Mouse (Mus musculus): ENCODE measurements around the gene Retsat. TPM values are rescaled to one million over a fixed set of nuclear protein-coding genes. Genes with fewer than 3 reads are reported as not detected.

Retsat gene
- total and polyA plus RNA-seq, 3 experiments, result 15.5 to 27.7 (median 15.6) TPM

DNA sequence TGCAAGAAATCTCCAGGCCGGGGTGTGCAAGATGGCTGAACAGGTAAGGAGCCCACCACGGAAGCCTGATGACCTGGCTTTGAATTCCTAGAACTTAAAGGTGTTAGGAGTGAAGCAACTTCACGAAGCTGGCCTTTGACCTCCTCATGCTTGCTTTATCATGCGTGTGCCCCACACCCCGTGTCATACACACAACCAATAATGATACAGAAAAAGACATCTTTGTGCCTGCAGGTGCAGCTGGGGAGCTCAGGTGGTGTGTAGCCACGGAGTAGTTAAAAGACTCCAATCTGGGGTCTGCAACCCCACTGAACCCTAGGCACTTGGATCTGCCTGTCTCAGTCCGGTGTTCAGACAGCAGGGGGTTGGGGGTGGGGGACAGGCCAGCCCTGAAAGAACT lies 32.8 kb upstream of the Retsat start:
- H3K4me3 ChIP-seq (replicated peaks in 1 of 3; ENCODE audit: low read depth in 2 of 3, low read length in 2 of 3, poor library complexity in 1 of 3), result no peak overlapping the region
- dilution Hi-C loops (cut with MboI; ENCODE audit: extremely low pct_ligation_motif_present, extremely low pct_unique_long_range_greater_than_20kb, low sequenced_read_pairs) (no loop called here), in situ Hi-C loops (cut with MboI; ENCODE audit: low pct_ligation_motif_present, low pct_unique_long_range_greater_than_20kb, low sequenced_read_pairs) (no loop called here)
- H3K4me1 ChIP-seq (ENCODE audit: control insufficient read depth in 1 of 2, insufficient read depth in 2 of 2), result peaks cover 0 to 6% of the 10 kb centered on the region in 2 experiments; a peak in 1 of 4 replicates
- H3K27me3 ChIP-seq (replicated peaks), result no peaks in the 10 kb centered on the region
- DNase-seq (ENCODE audit: extremely low read depth), result no peak
- no peaks in the 10 kb centered on the region for H3K9me3 ChIP-seq (replicated peaks; ENCODE audit: low read length)
- peaks cover 40 to 71% of the 10 kb centered on the region in 2 experiments for H3K36me3 ChIP-seq (replicated peaks in 1 of 2; ENCODE audit: control insufficient read depth in 1 of 2, insufficient read depth in 1 of 2, low read length in 1 of 2)
- TF ChIP-seq MAX (IDR thresholded peaks at IDR 0.05; ENCODE audit: low read length), result no peak
- no peak overlapping the region for H3K4me2 ChIP-seq (ENCODE audit: insufficient read depth, low read depth, poor library complexity, severe bottlenecking)
- H3K79me2 ChIP-seq (replicated peaks; ENCODE audit: control insufficient read depth, extremely low read depth, insufficient read depth, poor library complexity, severe bottlenecking), result no peaks in the 10 kb centered on the region
- H3K27ac ChIP-seq (ENCODE audit: insufficient read depth, low read depth), result no peak overlapping the region
- H3K9ac ChIP-seq (ENCODE audit: insufficient read depth, low read depth), result no peak overlapping the region

DNA sequence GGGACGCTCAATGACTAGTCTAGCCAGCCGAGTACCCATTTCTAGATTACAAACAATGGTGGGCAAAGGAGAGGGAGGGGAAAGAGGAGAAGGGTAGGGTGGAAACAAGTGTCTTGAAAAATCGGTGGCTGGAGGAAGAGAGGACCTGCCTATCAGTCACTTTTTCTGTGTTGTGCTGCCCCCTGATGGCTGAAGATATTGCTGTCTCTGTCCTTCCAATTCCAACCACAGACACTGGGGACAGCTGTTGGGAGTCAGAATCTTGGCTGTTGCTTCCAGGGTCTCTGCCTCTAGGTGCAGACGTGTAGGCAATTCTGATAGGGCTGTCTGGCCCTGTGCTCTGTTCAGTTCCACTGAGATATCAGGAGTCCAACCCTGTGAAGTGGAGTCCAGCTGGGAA lies 32.2 kb upstream of the Retsat start:
- H3K4me2 ChIP-seq (ENCODE audit: insufficient read depth, low read depth, poor library complexity, severe bottlenecking), result no peak overlapping the region
- peak; percentile 84 for DNase-seq (ENCODE audit: extremely low read depth)
- peaks cover 36 to 71% of the 10 kb centered on the region in 2 experiments for H3K36me3 ChIP-seq (replicated peaks in 1 of 2; ENCODE audit: control insufficient read depth in 1 of 2, insufficient read depth in 1 of 2, low read length in 1 of 2)
- H3K27me3 ChIP-seq (replicated peaks), result no peaks in the 10 kb centered on the region
- in situ Hi-C loops (cut with MboI; ENCODE audit: low pct_ligation_motif_present, low pct_unique_long_range_greater_than_20kb, low sequenced_read_pairs), result no loop called here
- no peaks in the 10 kb centered on the region for H3K9me3 ChIP-seq (replicated peaks; ENCODE audit: low read length)
- H3K4me3 ChIP-seq (replicated peaks in 1 of 3; ENCODE audit: low read depth in 2 of 3, low read length in 2 of 3, poor library complexity in 1 of 3), result no peak overlapping the region
- no peak for TF ChIP-seq ZKSCAN1 (IDR thresholded peaks at IDR 0.05; ENCODE audit: borderline replicate concordance, low read depth, low read length)
- TF ChIP-seq E2F4 (IDR thresholded peaks at IDR 0.05; ENCODE audit: insufficient replicate concordance, low read depth, low read length), result no peak
- TF ChIP-seq JUND (conservative IDR thresholded peaks at IDR 0.05; ENCODE audit: low read depth, low read length), result no peak
- TF ChIP-seq JUN (IDR thresholded peaks at IDR 0.05; ENCODE audit: insufficient read depth, low read depth, low read length), result no peak
- TF ChIP-seq MEF2A (IDR thresholded peaks at IDR 0.05; ENCODE audit: borderline replicate concordance, low read depth, low read length), result no peak
- no peak for TF ChIP-seq ZNF384 (IDR thresholded peaks at IDR 0.05; ENCODE audit: low read depth, low read length)
- no peak for TF ChIP-seq POLR2A (IDR thresholded peaks at IDR 0.05; ENCODE audit: low read depth, low read length)
- TF ChIP-seq MAZ (IDR thresholded peaks at IDR 0.05; ENCODE audit: low read depth, low read length), result no peak
- TF ChIP-seq SMC3 (IDR thresholded peaks at IDR 0.05; ENCODE audit: low read depth, low read length), result peak; percentile 94
- no peak for TF ChIP-seq POLR2AphosphoS2 (IDR thresholded peaks at IDR 0.05; ENCODE audit: low read depth, low read length)
- peak; percentile 67 for TF ChIP-seq ZC3H11A (IDR thresholded peaks at IDR 0.05; ENCODE audit: low read depth, low read length)
- no peak for TF ChIP-seq MXI1 (IDR thresholded peaks at IDR 0.05; ENCODE audit: low read depth, low read length)
- no peak for TF ChIP-seq TCF12 (IDR thresholded peaks at IDR 0.05; ENCODE audit: low read depth, low read length)
- TF ChIP-seq CTCF (conservative IDR thresholded peaks at IDR 0.05 in 1 of 2, IDR thresholded peaks at IDR 0.05 in 1 of 2; ENCODE audit: low read depth in 2 of 2, low read length in 2 of 2), result peak; percentile 48 to 97; a peak in 3 of 4 replicates
- TF ChIP-seq RAD21 (IDR thresholded peaks at IDR 0.05; ENCODE audit: low read depth, low read length), result peak; percentile 97
- no peak for TF ChIP-seq TBP (conservative IDR thresholded peaks at IDR 0.05; ENCODE audit: low read depth, low read length)
- TF ChIP-seq CHD2 (IDR thresholded peaks at IDR 0.05; ENCODE audit: low read length), result no peak
- 0 out of 2 replicates have a peak, but pooled peaks have one; percentile 11 for TF ChIP-seq ELF1 (IDR thresholded peaks at IDR 0.05; ENCODE audit: low read depth, low read length)
- no peak for TF ChIP-seq HCFC1 (IDR thresholded peaks at IDR 0.05; ENCODE audit: low read depth, low read length)
- no peak for TF ChIP-seq MAX (IDR thresholded peaks at IDR 0.05; ENCODE audit: low read length)
- TF ChIP-seq PAX5 (IDR thresholded peaks at IDR 0.05; ENCODE audit: low read length), result no peak
- no peak for TF ChIP-seq UBTF (IDR thresholded peaks at IDR 0.05; ENCODE audit: low read depth, low read length)
- no peak for TF ChIP-seq MAFK (IDR thresholded peaks at IDR 0.05; ENCODE audit: insufficient replicate concordance, low read length)
- TF ChIP-seq IRF4 (IDR thresholded peaks at IDR 0.05; ENCODE audit: low read depth, low read length), result no peak
- no peak for TF ChIP-seq NELFE (IDR thresholded peaks at IDR 0.05; ENCODE audit: low read depth, low read length)
- no peak for TF ChIP-seq KAT2A (IDR thresholded peaks at IDR 0.05; ENCODE audit: insufficient replicate concordance, low read length)
- no peak for TF ChIP-seq BHLHE40 (IDR thresholded peaks at IDR 0.05; ENCODE audit: low read depth, low read length)
- TF ChIP-seq SIN3A (IDR thresholded peaks at IDR 0.05; ENCODE audit: low read length), result no peak
- no peak for TF ChIP-seq GABPA (IDR thresholded peaks at IDR 0.05; ENCODE audit: insufficient replicate concordance, low read depth, low read length)
- peaks cover 0 to 6% of the 10 kb centered on the region in 2 experiments; a peak in 1 of 4 replicates for H3K4me1 ChIP-seq (ENCODE audit: control insufficient read depth in 1 of 2, insufficient read depth in 2 of 2)
- dilution Hi-C loops (cut with MboI; ENCODE audit: extremely low pct_ligation_motif_present, extremely low pct_unique_long_range_greater_than_20kb, low sequenced_read_pairs), result no loop called here
- H3K79me2 ChIP-seq (replicated peaks; ENCODE audit: control insufficient read depth, extremely low read depth, insufficient read depth, poor library complexity, severe bottlenecking), result no peaks in the 10 kb centered on the region
- H3K9ac ChIP-seq (ENCODE audit: insufficient read depth, low read depth), result no peak overlapping the region
- H3K27ac ChIP-seq (ENCODE audit: insufficient read depth, low read depth), result no peak overlapping the region

All from CH12.LX (cell line).